ENCODE assay signal across 25 mouse cellular contexts in genomic region chr2:16031559-16031958, GRCm38 (mm10).
"Had no signal": no experiment of that assay in that cellular context is flagged by ENCODE, and none has a peak within 500 bp of the region (broad histone marks: within the 10 kb centered on the region; RNA-seq: fewer than 3 reads in every experiment).

No protein-coding gene starts in this region.

- H3K27ac ChIP-seq: gastrocnemius, adult 2 months; heart, adult 2 months; heart, embryonic 10.5 days; hindbrain, embryonic 10.5 days; hindbrain, embryonic 12.5 days; hindbrain, embryonic 14.5 days; intestine, embryonic 15.5 days; layer of hippocampus, adult 2 months; left cerebral cortex, adult 2 months; limb, embryonic 10.5 days; limb, embryonic 12.5 days; liver, embryonic 13.5 days; liver, embryonic 15.5 days had no signal

- H3K9ac ChIP-seq: heart, embryonic 12.5 days; hindbrain, embryonic 12.5 days; hindbrain, embryonic 14.5 days; intestine, embryonic 15.5 days; limb, embryonic 12.5 days; liver, embryonic 13.5 days; liver, embryonic 15.5 days had no signal

- H3K4me3 ChIP-seq: gastrocnemius, adult 2 months; heart, adult 2 months; heart, embryonic 10.5 days; heart, embryonic 12.5 days; hindbrain, embryonic 10.5 days; hindbrain, embryonic 12.5 days; intestine, embryonic 15.5 days; layer of hippocampus, adult 2 months; left cerebral cortex, adult 2 months; limb, embryonic 10.5 days; limb, embryonic 12.5 days; liver, embryonic 13.5 days; liver, embryonic 15.5 days had no signal

- H3K27me3 ChIP-seq: heart, embryonic 12.5 days; hindbrain, embryonic 12.5 days; intestine, embryonic 15.5 days; limb, embryonic 12.5 days; liver, embryonic 13.5 days; liver, embryonic 15.5 days had no signal

- DNase-seq: gastrocnemius, adult 2 months; gastrocnemius, postnatal 10 days; gastrocnemius, postnatal 36 days; heart, adult 11 months; heart, adult 2 months; heart, postnatal 10 days; heart, postnatal 4 days; kidney, adult 18-20 months; kidney, adult 8-10 months; kidney, postnatal 10 days; kidney, postnatal 25 days; kidney, postnatal 4 days; liver; liver, embryonic 13.5 days had no signal

- H3K36me3 ChIP-seq: heart, embryonic 10.5 days; heart, embryonic 12.5 days; hindbrain, embryonic 10.5 days; hindbrain, embryonic 12.5 days; intestine, embryonic 15.5 days; limb, embryonic 10.5 days; limb, embryonic 12.5 days; liver, embryonic 13.5 days; liver, embryonic 15.5 days had no signal

- H3K4me1 ChIP-seq: heart, embryonic 10.5 days; heart, embryonic 12.5 days; hindbrain, embryonic 10.5 days; hindbrain, embryonic 12.5 days; intestine, embryonic 15.5 days; limb, embryonic 10.5 days; limb, embryonic 12.5 days; liver, embryonic 13.5 days; liver, embryonic 15.5 days had no signal

- H3K9me3 ChIP-seq: heart, embryonic 10.5 days; heart, embryonic 12.5 days; hindbrain, embryonic 10.5 days; hindbrain, embryonic 12.5 days; intestine, embryonic 15.5 days; limb, embryonic 10.5 days; limb, embryonic 12.5 days; liver, embryonic 13.5 days; liver, embryonic 15.5 days had no signal
